Mouse (Mus musculus) c-Kit-negative CD71-positive TER-119-positive erythroid progenitor cells, embryonic 14.5 days (primary cell): ENCODE measurements around the gene Gm5129.
"Not testable (repeated sequence)": the region's sequence is repeated elsewhere in the genome, so short reads cannot be mapped to it uniquely, and the experiment has no call there.

Experiments
- DNase-seq: peaks from one replicate; pipeline ENCODE4 v3.0.0-alpha.2; 2013; ENCODE audit warnings: low read depth, low spot score

Gm5129 gene

DNA sequence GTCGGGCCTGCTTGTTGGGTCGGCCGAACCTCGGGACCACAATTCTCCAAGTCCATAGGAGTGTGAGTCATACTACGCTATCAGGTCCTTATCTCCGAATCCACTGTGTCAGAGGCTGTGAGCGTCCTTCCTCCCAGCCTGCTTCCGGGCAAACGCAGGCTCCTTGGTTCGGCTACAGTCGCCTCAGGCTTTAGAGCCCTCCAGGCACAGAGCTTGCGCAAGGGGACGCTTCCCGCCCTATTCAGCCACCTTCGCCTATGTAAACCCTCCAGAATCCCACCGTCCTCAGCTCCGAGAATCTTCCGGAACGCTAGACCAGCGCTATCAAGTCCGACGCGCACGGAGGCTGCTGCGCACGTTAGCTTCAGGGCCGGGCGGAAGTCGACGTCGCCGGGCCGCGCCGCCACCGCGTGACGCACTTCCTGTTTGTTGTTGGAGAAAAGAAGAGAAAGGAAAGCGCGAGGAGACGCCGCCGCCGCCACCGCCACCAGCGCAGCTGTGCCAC, at the start of gene Gm5129, which contains the start of gene Dnajb6:
Gm5129 (minus strand) TSS at position 380 of the 505 bp plus-strand sequence.
Dnajb6 (plus strand) TSS at position 132 of the 505 bp plus-strand sequence.
- peak; percentile 88 for DNase-seq

GRCm38 (mm10) chr5:29784906-29785305, 49.2 kb upstream of the Gm5129 start:
- DNase-seq: not testable (repeated sequence)

DNA sequence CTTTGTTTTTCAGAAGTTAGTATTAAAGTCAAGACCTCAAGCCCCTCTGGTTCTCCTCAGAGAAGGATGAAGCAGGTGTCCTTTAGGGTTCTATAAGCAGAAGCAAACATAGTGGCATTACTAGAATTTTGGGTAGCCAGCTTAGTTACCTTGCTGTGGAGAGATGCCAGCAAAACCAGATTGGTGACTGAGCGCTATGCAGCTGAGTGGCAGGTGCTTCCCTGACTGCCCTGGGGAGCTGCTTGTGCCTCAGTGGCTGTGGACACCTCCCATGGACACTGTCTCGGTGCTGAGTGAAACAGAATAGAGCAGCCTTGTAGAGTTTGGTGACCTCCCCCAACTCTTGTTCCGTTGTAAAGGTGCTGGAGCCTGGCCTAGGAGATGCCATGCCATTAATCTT, 46.5 kb upstream of the Gm5129 start:
- no peak for DNase-seq

GRCm38 (mm10) chr5:29779733-29780132, 44.0 kb upstream of the Gm5129 start:
- not testable (repeated sequence) for DNase-seq

- no peak for DNase-seq
Measured at GRCm38 (mm10) chr5:29778029-29778428, 42.3 kb upstream of the Gm5129 start.

GRCm38 (mm10) chr5:29775437-29775836, 39.7 kb upstream of the Gm5129 start:
- DNase-seq: no peak

- DNase-seq: no peak
Measured at GRCm38 (mm10) chr5:29773460-29774150, 37.9 kb upstream of the Gm5129 start.

GRCm38 (mm10) chr5:29772651-29773330, 37.1 kb upstream of the Gm5129 start:
- DNase-seq: no peak

DNA sequence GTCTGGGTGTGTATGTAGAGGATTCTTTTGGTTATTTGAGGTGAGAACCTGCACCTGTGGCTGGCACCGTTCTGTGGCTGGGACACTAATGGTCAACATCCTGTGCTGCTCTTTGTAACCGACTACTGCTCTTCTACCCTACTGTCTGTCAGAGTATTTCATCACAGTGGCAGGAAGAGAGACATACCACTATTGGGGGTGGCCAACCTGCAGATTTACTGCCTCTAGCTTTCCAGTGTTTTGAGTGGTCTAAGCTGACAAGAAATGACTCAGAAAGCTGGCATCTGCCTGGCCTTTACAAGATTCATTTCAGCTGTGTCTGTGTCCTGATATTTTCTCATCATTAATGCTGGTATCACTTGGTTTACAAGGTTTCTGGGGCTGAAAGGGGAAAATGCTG, 36.3 kb upstream of the Gm5129 start:
- no peak for DNase-seq

GRCm38 (mm10) chr5:29770935-29771334, 35.2 kb upstream of the Gm5129 start:
- no peak for DNase-seq

GRCm38 (mm10) chr5:29759318-29759717, 23.6 kb upstream of the Gm5129 start:
- DNase-seq: no peak

DNA sequence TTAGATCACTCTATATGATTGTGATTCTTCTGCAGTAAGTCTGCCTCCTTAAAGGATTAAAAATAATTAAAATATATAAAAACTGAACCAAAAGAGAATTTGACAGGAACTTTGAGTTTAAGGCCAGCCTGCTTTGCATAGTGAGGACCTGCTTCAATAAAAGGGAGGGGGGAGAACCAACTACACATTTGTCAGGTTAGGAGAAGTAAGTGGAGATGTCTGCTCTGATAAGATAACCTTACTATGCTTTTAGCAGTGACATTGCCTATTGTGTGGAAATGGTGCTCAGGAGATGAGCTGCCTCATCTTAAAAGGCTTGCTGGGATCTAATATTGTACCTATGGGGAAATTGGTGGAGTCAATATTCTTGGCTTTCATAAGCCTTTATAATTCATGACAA, 17.2 kb upstream of the Gm5129 start:
- DNase-seq: no peak

DNA sequence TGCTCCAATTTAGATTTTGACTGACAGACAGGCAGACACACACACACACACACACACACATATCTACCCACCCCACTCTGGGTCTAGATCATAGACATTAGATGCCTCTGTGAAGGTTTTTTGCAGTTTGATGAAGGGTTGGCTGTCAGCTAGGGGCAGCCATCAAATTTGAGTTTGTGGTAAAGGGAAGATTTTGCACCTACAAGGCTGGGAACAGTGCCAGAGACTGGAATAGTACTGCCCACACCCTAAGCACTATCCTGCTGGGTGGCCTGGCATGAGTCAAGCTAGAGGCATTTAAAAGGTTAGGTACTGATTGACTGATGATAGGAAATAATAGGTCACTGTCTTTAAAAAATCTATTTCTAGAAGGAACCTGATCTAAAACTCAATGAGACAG, 15.6 kb upstream of the Gm5129 start:
- DNase-seq: no peak

DNA sequence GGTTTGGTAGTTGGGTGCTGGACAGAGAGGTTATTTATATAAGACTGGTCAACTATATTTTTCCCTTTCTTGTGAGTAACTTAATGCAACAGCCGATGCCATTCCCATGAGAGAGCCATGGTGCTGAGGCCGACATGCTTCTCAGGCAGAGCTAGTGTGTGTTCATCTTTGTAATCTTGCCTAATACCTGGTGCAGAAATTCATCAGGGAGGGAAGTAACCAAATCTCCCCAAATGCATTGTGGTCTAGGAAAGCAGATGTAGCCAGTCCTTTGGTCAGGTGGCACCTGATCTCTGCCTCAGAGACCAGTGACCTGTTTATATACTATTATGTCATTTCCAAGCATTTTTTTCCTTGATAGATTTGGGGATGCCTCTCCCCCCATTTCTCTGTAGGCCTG, 11.9 kb upstream of the Gm5129 start:
- no peak for DNase-seq

DNA sequence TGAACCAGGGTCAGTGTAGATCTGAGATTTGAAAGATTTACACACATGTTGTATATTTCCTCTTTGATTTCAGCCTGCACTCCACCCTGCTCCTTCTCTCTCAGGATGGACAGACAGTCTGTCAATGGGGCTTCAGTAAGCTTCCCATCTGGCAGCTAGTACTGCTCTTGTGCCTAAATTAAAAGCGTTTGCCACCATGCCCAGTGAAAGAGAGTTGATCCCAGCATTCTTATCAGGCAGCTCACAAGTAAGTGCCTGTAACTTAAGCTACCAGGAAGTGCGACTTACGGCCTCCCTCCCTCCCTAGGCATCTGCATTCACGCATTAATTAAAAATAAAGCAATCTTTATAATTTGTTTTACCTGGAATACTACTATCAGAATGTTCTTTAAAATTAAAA, 5.4 kb upstream of the Gm5129 start:
- DNase-seq: no peak

GRCm38 (mm10) chr5:29740651-29741050, 4.9 kb upstream of the Gm5129 start:
- no peak for DNase-seq

DNA sequence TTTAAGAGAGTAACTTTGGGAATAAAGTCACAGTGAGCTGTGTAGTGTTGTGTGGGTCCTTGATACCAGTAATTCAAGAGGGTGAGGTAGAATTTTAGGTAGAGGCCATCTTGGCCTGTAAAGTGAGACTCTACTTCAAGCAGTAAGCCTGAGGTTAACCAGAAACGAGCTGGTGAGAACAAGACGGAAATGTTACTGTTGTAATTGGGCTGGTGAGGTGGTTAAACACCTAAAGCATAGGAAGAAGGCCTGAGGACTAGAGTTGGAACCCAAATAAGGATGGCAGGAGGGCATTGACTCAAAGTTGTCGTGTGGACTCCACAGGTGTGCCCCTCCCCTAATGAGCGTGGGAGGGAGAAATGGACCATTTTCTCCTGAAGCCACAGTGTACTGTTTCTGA, 2.3 kb upstream of the Gm5129 start:
- DNase-seq: no peak

DNA sequence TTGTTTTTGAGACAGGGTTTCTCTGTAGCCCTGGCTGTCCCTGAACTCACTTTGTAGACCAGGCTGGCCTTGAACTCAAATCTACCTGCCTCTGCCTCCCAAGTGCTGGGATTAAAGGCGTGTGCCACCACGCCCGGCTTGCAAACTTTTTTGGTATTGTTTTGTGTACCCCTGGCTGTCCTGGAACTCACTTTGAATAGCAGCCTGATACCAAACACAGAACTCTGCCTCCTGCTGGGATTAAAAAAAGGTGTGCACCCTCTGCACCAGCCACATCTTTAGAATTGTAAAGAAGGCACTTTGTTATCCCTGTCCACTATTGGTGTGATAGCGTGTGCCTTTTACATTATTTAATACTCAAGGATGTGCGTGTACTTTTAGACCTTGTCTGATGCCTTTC, 1.7 kb upstream of the Gm5129 start:
- no peak for DNase-seq

DNA sequence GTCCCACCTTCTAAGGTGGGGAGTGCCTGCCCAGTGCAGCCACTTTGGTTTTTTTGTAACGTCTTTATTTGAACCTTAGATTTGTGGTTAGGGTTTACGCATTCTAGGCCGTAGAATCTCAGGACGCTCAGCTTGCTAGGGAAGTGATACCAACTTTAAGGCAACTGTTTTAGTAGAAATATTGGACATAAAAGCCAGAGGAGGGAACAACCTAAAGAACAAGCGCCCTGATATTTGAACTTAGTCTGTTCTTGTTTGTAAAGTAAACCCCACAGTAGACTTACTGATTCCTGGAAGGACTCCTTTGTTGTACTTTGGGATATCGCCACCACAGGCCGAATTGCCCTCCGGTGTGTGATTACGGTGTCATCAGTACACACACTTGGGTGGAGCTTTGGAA, 1.2 kb upstream of the Gm5129 start:
- peak; percentile 13 for DNase-seq

GRCm38 (mm10) chr5:29736073-29736900, 551 bp upstream of the Gm5129 start:
- peak; percentile 36 for DNase-seq

DNA sequence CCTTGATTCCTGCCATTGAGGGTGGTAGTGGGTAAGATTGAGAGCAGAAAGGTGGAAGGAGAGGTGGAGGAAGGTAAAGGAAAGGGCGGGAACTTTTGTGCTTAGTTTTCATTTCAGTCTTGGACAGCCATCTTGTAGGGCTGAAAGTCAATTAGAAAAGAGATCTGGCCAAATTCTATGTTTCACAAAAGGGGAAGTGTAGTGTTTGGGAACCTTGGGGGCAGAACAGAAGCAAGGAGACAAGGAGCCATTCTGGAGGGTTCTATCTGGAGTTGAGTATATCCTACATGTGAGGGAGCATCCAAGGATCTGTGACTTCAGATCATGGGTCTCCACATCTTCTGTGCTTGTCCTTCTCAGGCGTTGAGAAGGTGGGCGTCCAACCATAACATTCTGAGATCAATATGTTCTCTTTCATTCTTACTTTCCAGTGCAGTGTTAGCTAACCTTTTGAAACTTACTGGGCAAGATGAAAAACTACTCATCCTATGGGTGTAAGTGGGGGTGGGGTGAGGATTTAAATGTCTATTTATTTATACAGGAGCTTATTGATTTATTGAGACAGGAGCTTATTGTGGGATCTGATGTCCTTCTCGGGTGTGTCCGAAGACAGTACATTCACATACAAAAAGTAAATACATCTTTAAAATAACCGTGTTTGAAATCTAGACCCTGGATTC, 765 bp downstream of the Gm5129 start:
- peak; percentile 5 for DNase-seq

- DNase-seq: not testable (repeated sequence)
Measured at GRCm38 (mm10) chr5:29726070-29726469, 9.7 kb downstream of the Gm5129 start.
